Mouse (Mus musculus) small intestine, adult 2 months (tissue): ENCODE results near the gene Csdc2.

Experiments
- CTCF ChIP-seq: fragments of 200-500 bp; IDR thresholded peaks from 2 replicates; pipeline ENCODE4 v1.5.1; 2012; ENCODE audit warnings: low read depth, mild to moderate bottlenecking, control low read depth, inconsistent platforms, low read length, moderate library complexity, mixed read lengths; ENCODE audit not compliant: insufficient replicate concordance, insufficient read length; ENCODE audit errors: extremely low read depth
- POLR2A ChIP-seq: fragments of 200-500 bp; IDR thresholded peaks from 2 replicates; pipeline ENCODE4 v1.6.1; 2012; ENCODE audit warnings: low read depth, mild to moderate bottlenecking, control low read depth, inconsistent platforms, low read length, moderate library complexity

GRCm38 (mm10) chr15:81939774-81940173 is 3.2 kb downstream of the Csdc2 start:
- TF ChIP-seq CTCF (no peak), POLR2A (no peak)
